Mouse (Mus musculus) midbrain, embryonic 15.5 days (tissue): Measurements from ENCODE around the gene Cmya5. TPM values are rescaled to one million over a fixed set of nuclear protein-coding genes. Genes with fewer than 3 reads are reported as not detected.
"Not testable (repeated sequence)": the region's sequence is repeated elsewhere in the genome, so short reads cannot be mapped to it uniquely, and the experiment has no call there.

Experiments used
- ATAC-seq: fragments of 200-750 bp; cut with Nextera tagmentation; replicated peaks from 2 replicates; pipeline ENCODE4 v1.8.0; 2017; ENCODE audit warnings: moderate TSS enrichment
- H3K27ac ChIP-seq: fragments of 300-500 bp; sonication (generic); 2 replicates; pipeline ENCODE4 v1.5.1; 2015; ENCODE audit warnings: mild to moderate bottlenecking, inconsistent platforms
- H3K27me3 ChIP-seq: fragments of 300-500 bp; sonication (generic); replicated peaks from 2 replicates; pipeline ENCODE4 v1.6.1; 2015; ENCODE audit warnings: inconsistent platforms
- H3K36me3 ChIP-seq: fragments of 300-500 bp; sonication (generic); replicated peaks from 2 replicates; pipeline ENCODE4 v1.6.1; 2015; ENCODE audit warnings: inconsistent platforms
- H3K4me1 ChIP-seq: fragments of 300-500 bp; sonication (generic); 2 replicates; pipeline ENCODE4 v1.6.1; 2015; ENCODE audit warnings: inconsistent platforms
- H3K4me2 ChIP-seq: fragments of 300-500 bp; sonication (generic); 2 replicates; pipeline ENCODE4 v1.6.1; 2015; ENCODE audit warnings: inconsistent platforms, mild to moderate bottlenecking, moderate library complexity
- H3K4me3 ChIP-seq: fragments of 300-500 bp; sonication (generic); 2 replicates; pipeline ENCODE4 v1.5.1; 2015; ENCODE audit warnings: mild to moderate bottlenecking, inconsistent platforms
- H3K9ac ChIP-seq: fragments of 300-500 bp; sonication (generic); 2 replicates; pipeline ENCODE4 v1.6.1; 2015; ENCODE audit warnings: mild to moderate bottlenecking, inconsistent platforms
- H3K9me3 ChIP-seq: fragments of 300-500 bp; sonication (generic); 2 replicates; pipeline ENCODE4 v1.6.1; 2016; ENCODE audit warnings: inconsistent platforms
- WGBS: fragments of 180-500 bp; shearing (Covaris S2); methylation state at CpG from one replicate; pipeline ENCODE4 v1.1.7; 2015; ENCODE audit warnings: mixed read lengths; 5-methylcytosine and 5-hydroxymethylcytosine counted together
- polyA plus RNA-seq: library from polyadenylated mRNA; unstranded; fragments of >200 nt; fragmentation: Nextera tagmentation; extraction: Ambion mirVana; gene quantifications from 2 replicates; pipeline ENCODE4 v1.2.1, GENCODE M21; 2015

Gene Cmya5
- polyA plus RNA-seq = 0.10 and 0.14 TPM in 2 replicates

DNA sequence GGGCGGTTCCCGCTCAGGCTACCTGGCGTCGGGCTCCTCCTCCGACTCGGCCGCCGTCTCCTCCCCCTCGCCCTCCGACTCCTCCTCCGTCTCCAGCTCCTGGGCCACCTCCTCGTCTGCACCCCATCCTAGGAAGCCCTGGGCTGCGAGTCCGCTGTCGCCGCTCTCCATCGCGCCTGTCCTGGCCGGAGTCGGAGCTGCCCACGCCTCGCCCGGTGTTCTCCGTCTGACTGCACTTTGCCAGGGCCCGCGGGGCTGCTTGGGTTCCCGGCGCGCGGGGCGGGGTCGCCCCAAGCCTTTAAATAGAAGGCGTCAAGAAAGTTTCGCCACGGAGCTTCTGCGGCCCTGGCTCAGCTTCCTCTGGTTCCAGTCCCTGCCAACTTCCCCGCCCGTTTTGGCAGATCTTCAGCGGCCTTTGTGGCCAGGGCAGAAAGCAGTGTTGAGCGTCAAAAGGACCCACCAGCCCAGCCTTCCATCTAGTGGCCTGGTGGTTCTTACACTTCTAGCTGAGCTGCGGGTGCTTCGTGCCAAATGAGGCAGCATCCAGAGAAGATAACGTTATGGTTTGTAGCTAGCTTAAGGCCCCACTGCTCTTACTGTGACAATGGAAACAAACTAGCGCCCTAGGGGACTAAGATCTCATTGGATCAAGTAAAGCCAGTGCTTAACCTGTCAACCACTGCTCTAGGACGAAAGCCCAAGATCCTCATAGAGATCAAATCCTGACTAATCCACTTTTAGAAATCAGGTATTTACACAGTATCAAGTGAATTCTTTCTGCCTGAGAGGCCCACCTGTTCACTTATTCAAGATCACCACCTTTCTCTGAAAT lies at the start of gene Cmya5:
TSS of gene Cmya5 (minus strand) at position 389 of the 832 bp plus-strand sequence.
- Histone ChIP-seq H3K4me2 (peak within 1 kb of the TSS; percentile 70), H3K27me3 (no peaks in the 10 kb centered on the region), H3K27ac (no peak within 1 kb of the TSS), H3K4me1 (peaks cover 11% of the 10 kb centered on the region), H3K4me3 (peak within 1 kb of the TSS; percentile 40), H3K9ac (peak within 1 kb of the TSS; percentile 40), H3K9me3 (no peaks in the 10 kb centered on the region), H3K36me3 (no peaks in the 10 kb centered on the region)
- peak; percentile 89 for ATAC-seq
- WGBS = 1% methylated on average over 45 of the region's 45 CpGs

DNA sequence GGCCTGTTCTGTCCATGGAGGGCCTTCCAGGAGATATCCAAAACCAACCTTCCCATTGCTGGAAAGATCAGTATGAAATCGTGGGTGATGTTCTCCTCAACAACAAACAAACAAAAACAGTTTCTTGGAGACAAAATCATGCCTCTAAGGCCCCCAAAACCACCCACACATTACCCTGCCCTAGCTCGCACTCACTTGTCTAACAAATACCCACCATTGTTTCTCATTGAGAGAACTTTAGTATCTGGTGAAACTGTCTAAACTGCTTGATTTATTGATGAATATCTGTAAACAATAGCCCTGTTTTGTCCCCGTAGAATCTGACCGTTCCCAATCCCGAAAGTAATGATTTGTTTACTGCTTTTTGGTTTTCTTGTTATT lies 48.1 kb upstream of the Cmya5 start:
- no peaks in the 10 kb centered on the region for H3K9me3 ChIP-seq
- peak overlapping the region; percentile 73 for H3K9ac ChIP-seq
- H3K27ac ChIP-seq = peak overlapping the region; percentile 90
- ATAC-seq = no peak; the same call in 1 of the 2 replicates
- no peaks in the 10 kb centered on the region for H3K36me3 ChIP-seq
- H3K4me2 ChIP-seq = peak overlapping the region; percentile 76
- H3K4me3 ChIP-seq = peak overlapping the region; percentile 99
- no peaks in the 10 kb centered on the region for H3K27me3 ChIP-seq
- 63% methylated on average over 5 of the region's 5 CpGs for WGBS
- H3K4me1 ChIP-seq = peaks cover 21% of the 10 kb centered on the region

DNA sequence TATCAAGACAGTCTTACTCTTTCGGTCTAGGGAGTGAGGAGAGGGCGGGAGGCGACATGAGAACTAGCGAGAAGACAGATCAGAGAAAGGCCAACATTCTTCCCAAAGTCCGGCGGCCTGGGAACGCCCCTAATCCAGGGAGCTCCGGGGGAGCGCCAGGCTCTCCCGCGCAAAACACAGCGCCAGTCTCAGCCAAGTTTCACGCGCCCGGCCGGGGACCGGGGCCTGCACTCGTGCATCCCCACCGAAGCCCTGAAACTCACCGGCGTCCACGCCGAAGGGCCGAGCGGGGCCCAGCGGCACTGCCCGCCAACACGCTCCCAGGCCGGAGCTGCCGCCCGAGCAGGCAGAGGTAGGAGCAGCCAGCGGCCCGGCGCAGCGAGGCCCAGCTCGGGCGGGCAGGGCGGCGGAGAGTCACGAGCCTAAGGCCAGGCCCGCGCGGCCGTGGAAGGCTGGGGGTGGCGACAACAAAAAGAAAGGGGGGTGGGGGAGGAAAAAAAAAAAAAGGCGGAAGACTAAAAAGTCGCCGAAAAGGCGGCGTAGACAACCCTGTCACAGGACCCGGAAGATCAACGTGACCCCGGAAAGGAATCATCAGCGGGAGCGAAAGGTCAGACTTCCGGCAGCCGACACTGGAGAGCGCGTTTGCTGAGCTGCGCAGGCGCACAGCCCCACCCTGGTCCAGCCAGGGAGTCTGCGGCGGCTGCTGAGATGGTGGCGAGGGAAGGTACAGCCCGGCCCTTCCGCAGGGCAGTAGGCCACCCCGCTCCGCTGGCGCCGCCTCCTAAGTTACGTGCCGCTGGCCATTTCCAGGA lies 47.5 kb upstream of the Cmya5 start, which contains the start of gene Tent2:
TSS of gene Tent2 (minus strand) at position 555 of the 815 bp plus-strand sequence.
- peak; percentile 100 for ATAC-seq

DNA sequence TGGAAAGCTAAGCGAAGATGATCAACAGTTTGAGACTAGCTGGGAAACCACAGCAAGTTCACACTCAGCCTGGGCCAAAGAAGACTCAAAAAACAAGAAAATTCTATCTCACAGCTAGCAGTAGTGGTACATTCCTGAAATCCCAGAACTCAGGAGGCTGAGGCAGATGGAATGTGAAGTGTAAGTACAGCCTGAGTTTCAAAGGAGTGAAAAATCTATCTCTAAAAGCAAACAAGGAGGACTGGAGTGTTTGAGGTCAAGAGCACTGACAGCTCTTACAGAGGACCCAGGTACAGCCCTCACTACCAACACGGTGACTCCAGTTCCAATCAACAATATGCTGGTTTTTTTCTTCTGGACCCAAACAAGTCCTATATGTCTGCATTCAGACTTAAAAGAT lies 44.9 kb upstream of the Cmya5 start:
- Histone ChIP-seq H3K27ac (no peak overlapping the region), H3K27me3 (no peaks in the 10 kb centered on the region), H3K4me2 (no peak overlapping the region), H3K9ac (no peak overlapping the region), H3K4me3 (no peak overlapping the region), H3K9me3 (no peaks in the 10 kb centered on the region), H3K36me3 (no peaks in the 10 kb centered on the region), H3K4me1 (peaks cover 21% of the 10 kb centered on the region)
- ATAC-seq = no peak
- 95% methylated on average over 2 of the region's 2 CpGs for WGBS

More for the DNA sequence above, 47.5 kb upstream of the Cmya5 start, which contains the start of gene Tent2:
- H3K27ac ChIP-seq = peak within 1 kb of the TSS; percentile 90
- H3K27me3 ChIP-seq = no peaks in the 10 kb centered on the region
- H3K9ac ChIP-seq = peak within 1 kb of the TSS; percentile 96
- WGBS = under 1% methylated on average over 67 of the region's 72 CpGs
- H3K36me3 ChIP-seq = no peaks in the 10 kb centered on the region
- peaks cover 21% of the 10 kb centered on the region for H3K4me1 ChIP-seq
- peak within 1 kb of the TSS; percentile 76 for H3K4me2 ChIP-seq
- no peaks in the 10 kb centered on the region for H3K9me3 ChIP-seq
- H3K4me3 ChIP-seq = peak within 1 kb of the TSS; percentile 99

DNA sequence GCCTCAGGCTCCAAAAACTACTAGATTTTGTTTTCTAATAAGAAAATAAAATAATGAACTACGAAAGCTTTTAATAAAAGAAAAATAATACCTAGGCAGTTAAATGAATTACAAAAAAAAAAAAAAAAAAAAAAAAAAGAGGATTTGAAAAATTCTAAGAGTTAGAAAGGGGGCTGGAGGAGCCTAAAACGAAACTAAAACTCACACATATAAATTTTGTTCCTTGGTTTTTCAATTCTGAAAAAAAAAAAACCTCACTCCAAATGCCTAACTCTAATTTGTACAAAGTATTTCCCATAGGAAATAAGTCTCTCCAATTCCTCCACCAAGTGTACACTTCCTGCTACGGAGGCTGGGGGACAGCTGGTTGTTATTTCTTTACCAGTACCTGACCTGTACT lies 44.2 kb upstream of the Cmya5 start:
- Histone ChIP-seq H3K4me1 (peaks cover 21% of the 10 kb centered on the region), H3K27me3 (no peaks in the 10 kb centered on the region), H3K9me3 (no peaks in the 10 kb centered on the region), H3K27ac (no peak overlapping the region), H3K4me3 (no peak overlapping the region), H3K9ac (no peak overlapping the region), H3K4me2 (no peak overlapping the region), H3K36me3 (no peaks in the 10 kb centered on the region)
- 94% methylated on average over 3 of the region's 3 CpGs for WGBS
- no peak for ATAC-seq

DNA sequence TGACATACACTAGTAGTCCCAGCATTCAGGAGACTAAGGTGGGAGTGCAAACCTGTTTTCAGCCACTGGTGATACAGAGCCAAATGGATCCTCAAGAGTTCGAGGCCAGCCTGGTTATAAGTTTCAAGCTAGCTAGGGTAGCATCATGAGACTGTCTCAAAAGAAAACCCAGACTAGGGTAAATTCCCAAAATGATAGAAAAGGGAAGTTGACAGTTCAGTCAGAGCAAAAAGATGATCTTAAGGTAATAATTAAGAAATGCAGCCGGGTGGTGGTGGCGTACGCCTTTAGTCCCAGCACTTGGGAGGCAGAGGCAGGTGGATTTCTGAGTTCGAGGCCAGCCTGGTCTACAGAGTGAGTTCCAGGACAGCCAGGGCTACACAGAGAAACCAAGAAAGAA lies 43.3 kb upstream of the Cmya5 start:
- ATAC-seq, H3K9me3 ChIP-seq, H3K4me2 ChIP-seq, H3K27me3 ChIP-seq, H3K4me3 ChIP-seq, H3K9ac ChIP-seq, H3K36me3 ChIP-seq, H3K27ac ChIP-seq: not testable (repeated sequence)
- 96% methylated on average over 5 of the region's 5 CpGs for whole genome bisulfite sequencing
- H3K4me1 ChIP-seq = peaks cover 20% of the 10 kb centered on the region

DNA sequence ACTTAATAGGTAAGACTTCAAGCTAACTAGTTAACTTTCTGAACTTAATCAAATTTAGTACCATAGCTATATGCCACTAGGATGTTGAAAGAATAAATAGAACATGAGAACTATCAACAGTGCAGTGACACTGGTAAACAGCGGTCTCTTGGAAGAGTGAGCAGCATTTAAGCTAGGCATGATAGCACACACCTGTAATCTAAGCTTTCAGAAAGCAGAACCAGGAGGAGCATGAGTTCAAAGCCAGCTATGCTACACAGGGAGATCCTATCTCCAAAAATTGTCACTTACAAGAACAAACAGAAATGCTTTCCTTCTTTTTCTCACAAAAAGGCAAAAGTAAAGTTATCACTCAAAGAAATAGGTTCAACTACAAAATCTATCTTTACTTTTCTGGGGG lies 35.8 kb upstream of the Cmya5 start:
- Histone ChIP-seq H3K27ac (no peak overlapping the region), H3K9ac (no peak overlapping the region), H3K27me3 (no peaks in the 10 kb centered on the region), H3K4me2 (no peak overlapping the region), H3K9me3 (no peaks in the 10 kb centered on the region), H3K4me3 (no peak overlapping the region), H3K4me1 (no peaks in the 10 kb centered on the region), H3K36me3 (peaks cover 6% of the 10 kb centered on the region; the same call in 1 of the 2 replicates)
- no peak for ATAC-seq
- 100% methylated on average over 1 of the region's 1 CpGs for WGBS

DNA sequence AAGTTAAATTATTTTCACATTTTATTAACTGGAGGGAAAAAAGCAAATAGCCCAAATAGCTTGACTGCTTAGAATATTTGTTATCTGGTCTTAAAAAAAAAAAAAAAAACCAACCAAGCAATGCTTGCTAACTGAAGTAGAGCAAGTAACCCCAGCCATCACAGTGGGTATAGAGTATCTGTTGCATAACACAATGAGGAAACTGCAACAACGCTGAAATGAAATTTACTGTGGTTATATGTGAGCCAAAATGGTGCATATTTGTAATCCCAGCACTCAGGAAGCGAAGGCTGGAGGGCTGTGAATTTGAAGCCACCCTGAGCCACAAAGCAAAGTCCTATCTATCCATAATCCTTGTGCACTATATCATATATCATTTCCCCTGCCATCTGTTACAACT lies 35.0 kb upstream of the Cmya5 start:
- Histone ChIP-seq H3K4me2 (no peak overlapping the region), H3K27ac (no peak overlapping the region), H3K36me3 (peaks cover 6% of the 10 kb centered on the region; the same call in 1 of the 2 replicates), H3K9ac (no peak overlapping the region), H3K27me3 (no peaks in the 10 kb centered on the region), H3K9me3 (no peaks in the 10 kb centered on the region), H3K4me1 (no peaks in the 10 kb centered on the region), H3K4me3 (no peak overlapping the region)
- ATAC-seq = no peak
- 97% methylated on average over 2 of the region's 2 CpGs for WGBS

DNA sequence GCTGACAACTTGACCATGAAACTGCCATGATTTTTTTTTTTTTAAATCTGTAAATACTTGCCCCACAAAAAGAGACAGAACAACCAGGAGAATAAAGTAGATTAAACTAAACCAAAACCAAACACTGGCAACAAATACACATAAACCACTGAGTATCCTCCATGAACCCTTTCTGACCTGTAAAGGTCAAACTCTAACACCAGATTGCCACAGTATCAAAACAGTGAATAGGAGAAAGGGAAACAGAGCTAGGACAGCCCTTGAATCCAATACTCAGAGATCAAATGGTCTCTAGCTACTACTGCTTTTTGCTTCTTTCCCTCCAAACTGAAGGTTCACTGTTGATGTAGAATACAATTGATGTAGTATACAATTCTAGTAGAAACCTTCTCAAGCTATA lies 33.0 kb upstream of the Cmya5 start:
- no peak overlapping the region for H3K4me3 ChIP-seq
- H3K4me2 ChIP-seq = no peak overlapping the region
- no peak overlapping the region for H3K27ac ChIP-seq
- H3K27me3 ChIP-seq = no peaks in the 10 kb centered on the region
- H3K4me1 ChIP-seq = no peaks in the 10 kb centered on the region
- H3K9ac ChIP-seq = no peak overlapping the region
- peaks cover 4% of the 10 kb centered on the region; the same call in 1 of the 2 replicates for H3K36me3 ChIP-seq
- ATAC-seq = no peak
- H3K9me3 ChIP-seq = no peaks in the 10 kb centered on the region

DNA sequence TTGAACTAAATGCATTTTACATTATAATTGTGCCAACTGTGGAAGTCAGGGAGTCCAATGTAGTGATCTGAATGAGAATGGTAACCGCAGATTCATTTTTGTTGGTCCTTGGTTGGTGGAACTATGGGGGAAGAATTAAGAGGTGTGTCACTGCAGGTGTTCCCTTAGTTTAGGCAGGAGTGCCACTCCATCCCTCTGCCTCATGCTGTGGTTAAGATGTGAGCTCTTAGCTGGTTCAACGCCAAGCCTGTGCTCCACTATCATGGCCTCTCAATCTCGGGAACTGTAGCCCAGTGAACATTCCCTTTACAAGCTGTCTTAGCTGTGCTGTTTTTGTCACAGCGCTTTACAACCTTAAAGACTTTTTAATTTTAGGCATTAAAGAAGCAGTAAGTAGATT lies 18.8 kb upstream of the Cmya5 start:
- ATAC-seq = no peak
- 97% methylated on average over 4 of the region's 4 CpGs for WGBS
- H3K36me3 ChIP-seq = peaks cover 5% of the 10 kb centered on the region
- H3K4me2 ChIP-seq = no peak overlapping the region
- H3K9me3 ChIP-seq = no peaks in the 10 kb centered on the region
- no peaks in the 10 kb centered on the region for H3K27me3 ChIP-seq
- H3K4me1 ChIP-seq = no peaks in the 10 kb centered on the region
- no peak overlapping the region for H3K4me3 ChIP-seq
- H3K9ac ChIP-seq = no peak overlapping the region
- H3K27ac ChIP-seq = no peak overlapping the region

DNA sequence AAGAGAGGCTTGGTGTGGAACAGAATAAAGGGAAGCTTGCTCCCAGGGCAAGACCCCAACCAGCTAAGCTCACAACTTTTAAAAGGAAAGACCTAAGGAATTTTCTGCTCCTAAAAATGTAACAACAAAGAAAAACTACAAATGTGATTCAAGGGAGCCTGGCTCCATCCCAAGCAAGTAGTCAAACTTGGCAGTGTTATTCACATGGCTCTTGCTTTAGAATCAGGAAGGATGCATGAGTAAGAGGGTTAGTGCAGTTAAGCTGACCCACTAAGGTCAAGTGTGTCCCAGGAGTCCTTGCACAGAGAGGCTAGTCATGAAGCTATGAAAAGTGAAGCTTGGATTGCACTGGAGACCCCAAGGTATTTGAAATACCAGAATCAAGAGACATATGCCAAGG lies 17.9 kb upstream of the Cmya5 start:
- no peak overlapping the region for H3K4me2 ChIP-seq
- no peak for ATAC-seq

DNA sequence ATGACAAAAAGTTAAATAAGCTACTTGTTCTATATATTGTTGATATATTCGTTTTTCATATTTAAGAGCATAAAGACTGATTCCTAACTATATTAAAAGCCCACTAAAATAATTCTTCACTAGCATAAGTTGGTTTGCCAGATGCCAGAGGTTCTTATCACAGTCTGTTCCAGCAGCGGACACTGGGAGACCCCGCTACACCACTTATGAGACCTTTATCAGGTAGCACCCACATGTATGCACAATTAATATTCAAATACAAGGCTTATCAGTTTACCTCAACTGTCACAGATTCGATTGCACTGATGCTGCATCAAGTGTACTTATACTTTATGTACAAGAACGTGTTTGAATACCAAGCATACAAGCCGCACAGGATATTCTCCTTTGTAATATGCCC lies 13.7 kb upstream of the Cmya5 start:
- no peaks in the 10 kb centered on the region for H3K9me3 ChIP-seq
- H3K4me2 ChIP-seq = no peak overlapping the region
- ATAC-seq = no peak
- H3K9ac ChIP-seq = no peak overlapping the region
- H3K36me3 ChIP-seq = peaks cover 5% of the 10 kb centered on the region
- no peaks in the 10 kb centered on the region for H3K27me3 ChIP-seq
- no peak overlapping the region for H3K4me3 ChIP-seq
- H3K4me1 ChIP-seq = no peaks in the 10 kb centered on the region
- WGBS = 96% methylated on average over 6 of the region's 6 CpGs
- H3K27ac ChIP-seq = no peak overlapping the region

More for the DNA sequence above, 17.9 kb upstream of the Cmya5 start:
- Histone ChIP-seq H3K27me3 (no peaks in the 10 kb centered on the region), H3K9ac (no peak overlapping the region), H3K4me1 (no peaks in the 10 kb centered on the region), H3K36me3 (peaks cover 5% of the 10 kb centered on the region), H3K9me3 (no peaks in the 10 kb centered on the region), H3K4me3 (no peak overlapping the region), H3K27ac (no peak overlapping the region)
